Mouse (Mus musculus) thymus, postnatal 25 days (tissue): ENCODE results near the gene Prss46.

Experiments
- DNase-seq: peaks from one replicate; pipeline ENCODE4 v3.0.0; 2022

Prss46 gene

GRCm38 (mm10) chr9:110901204-110901603 lies 56.9 kb downstream of the Prss46 start:
- DNase-seq: no peak

GRCm38 (mm10) chr9:110902271-110902670 lies 58.0 kb downstream of the Prss46 start:
- no peak for DNase-seq
